Mouse (Mus musculus): ENCODE data around the gene Srsf12.

DNA sequence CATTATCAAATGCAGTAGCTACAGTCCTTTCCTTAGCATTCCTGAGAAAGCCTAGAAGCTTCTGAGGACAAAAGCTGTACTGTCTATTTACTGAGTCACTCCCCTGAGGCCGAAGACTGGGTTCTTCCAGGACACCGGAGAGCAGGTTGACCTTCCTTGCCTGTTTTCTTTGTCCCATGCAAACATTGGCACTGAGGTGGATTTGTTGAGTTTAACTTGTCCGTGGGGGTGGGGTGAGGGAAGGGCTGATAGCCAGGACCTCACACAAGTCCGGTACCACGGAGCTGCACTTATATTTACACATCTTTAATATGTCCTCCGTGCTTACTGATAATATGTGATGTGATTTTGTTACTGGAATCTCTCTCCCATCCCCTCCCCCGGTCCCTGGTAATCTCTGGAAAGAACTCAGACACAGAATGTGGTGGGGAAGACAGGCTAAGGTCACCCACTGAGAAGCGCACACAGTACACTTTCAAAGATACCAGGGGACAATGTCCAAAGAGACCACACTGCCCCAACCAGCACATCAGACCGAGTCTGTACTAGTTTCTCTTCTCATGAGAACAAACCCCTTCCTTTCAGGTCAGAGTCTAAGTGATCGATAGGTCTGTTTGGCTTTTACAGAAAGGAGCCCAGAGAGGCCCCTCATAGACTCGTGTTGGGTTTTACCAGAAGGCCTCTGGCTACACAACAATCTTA, 48.6 kb downstream of the Srsf12 start:
- no peak for TF ChIP-seq CTCF (IDR thresholded peaks at IDR 0.05; ENCODE audit: borderline replicate concordance, extremely low read depth, insufficient read depth, insufficient read length)
- TF ChIP-seq POLR2A (IDR thresholded peaks at IDR 0.05; ENCODE audit: borderline replicate concordance, extremely low read depth, insufficient read depth, insufficient read length, poor library complexity, severe bottlenecking) = no peak
